Mouse (Mus musculus) left cerebral cortex, adult 11 months (tissue): ENCODE data around the gene Trim16.

Experiments used
- DNase-seq: peaks from one replicate; pipeline ENCODE4 v3.0.0; 2022; ENCODE audit warnings: low spot score

The Trim16 gene

GRCm38 (mm10) chr11:62820059-62820541 lies at the start of gene Trim16:
Gene Trim16 (plus strand): TSS chr11:62820231.
- DNase-seq = peak; percentile 6

- no peak for DNase-seq
Measured at GRCm38 (mm10) chr11:62776510-62776909, 43.5 kb upstream of the Trim16 start.

- DNase-seq = peak; percentile 85
Measured at GRCm38 (mm10) chr11:62788935-62789616, 31.0 kb upstream of the Trim16 start, which contains the start of gene Zfp286. Gene Zfp286 (minus strand): TSS chr11:62789462.

- DNase-seq = no peak
Measured at GRCm38 (mm10) chr11:62789617-62789936, 30.5 kb upstream of the Trim16 start.

- DNase-seq = no peak
Measured at GRCm38 (mm10) chr11:62804119-62804518, 15.9 kb upstream of the Trim16 start.

- no peak for DNase-seq
Measured at GRCm38 (mm10) chr11:62807965-62808364, 12.1 kb upstream of the Trim16 start.

GRCm38 (mm10) chr11:62809201-62809600 lies 10.8 kb upstream of the Trim16 start:
- no peak for DNase-seq

GRCm38 (mm10) chr11:62812268-62812667 lies 7.8 kb upstream of the Trim16 start:
- no peak for DNase-seq

GRCm38 (mm10) chr11:62813497-62813896 lies 6.5 kb upstream of the Trim16 start:
- no peak for DNase-seq

GRCm38 (mm10) chr11:62813970-62814624 lies 5.9 kb upstream of the Trim16 start:
- no peak for DNase-seq

GRCm38 (mm10) chr11:62814625-62815024 lies 5.4 kb upstream of the Trim16 start:
- no peak for DNase-seq

GRCm38 (mm10) chr11:62815438-62815837 lies 4.6 kb upstream of the Trim16 start:
- DNase-seq = no peak

- no peak for DNase-seq
Measured at GRCm38 (mm10) chr11:62816591-62816990, 3.4 kb upstream of the Trim16 start.

GRCm38 (mm10) chr11:62819059-62819686 lies 858 bp upstream of the Trim16 start:
- no peak for DNase-seq

- DNase-seq = no peak
Measured at GRCm38 (mm10) chr11:62820661-62821437, 818 bp downstream of the Trim16 start.

- DNase-seq = no peak
Measured at GRCm38 (mm10) chr11:62821893-62822292, 1.9 kb downstream of the Trim16 start.

GRCm38 (mm10) chr11:62824211-62824610 lies 4.2 kb downstream of the Trim16 start:
- DNase-seq = no peak

- DNase-seq = no peak
Measured at GRCm38 (mm10) chr11:62825222-62826105, 5.4 kb downstream of the Trim16 start.

- no peak for DNase-seq
Measured at GRCm38 (mm10) chr11:62826106-62826733, 6.2 kb downstream of the Trim16 start.

- DNase-seq = no peak
Measured at GRCm38 (mm10) chr11:62827135-62827534, 7.1 kb downstream of the Trim16 start.

GRCm38 (mm10) chr11:62827911-62828310 lies 7.9 kb downstream of the Trim16 start:
- DNase-seq = no peak
